Mouse (Mus musculus) pancreas, adult 10 weeks (tissue): ENCODE measurements around the gene Gys1. TPM values are rescaled to one million over a fixed set of nuclear protein-coding genes. Genes with fewer than 3 reads are reported as not detected.

Experiments
- polyA plus RNA-seq: library from polyadenylated mRNA; stranded (reverse); fragments of 350-450 nt; fragmentation: Illumina TruSeq; extraction: RNeasy Lipid Tissue Mini Kit (QIAGEN cat#74804); gene quantifications from one replicate; pipeline ENCODE4 v1.2.3, GENCODE M21; 2015; ENCODE audit warnings: low read depth, low replicate concordance; ENCODE audit not compliant: insufficient read depth

The Gys1 gene
- 3.9 TPM for polyA plus RNA-seq

GRCm38 (mm10) chr7:45434203-45435015 is at the start of gene Gys1:
Gene Gys1 (plus strand): TSS chr7:45434844.

GRCm38 (mm10) chr7:45395578-45396336 is 38.9 kb upstream of the Gys1 start, which contains the start of gene Snrnp70:
Gene Snrnp70 (minus strand): TSS chr7:45395742.

GRCm38 (mm10) chr7:45405091-45406075 is 29.3 kb upstream of the Gys1 start, which contains the start of gene Kcna7:
Gene Kcna7 (plus strand): TSS chr7:45405653.

GRCm38 (mm10) chr7:45413113-45413863 is 21.4 kb upstream of the Gys1 start, which contains the start of gene Ntf5:
Gene Ntf5 (plus strand): TSS chr7:45413695.

GRCm38 (mm10) chr7:45420615-45420919 is 14.1 kb upstream of the Gys1 start, which contains the start of gene Lhb:
Gene Lhb (plus strand): TSS chr7:45420820.

GRCm38 (mm10) chr7:45437521-45438276 is 3.1 kb downstream of the Gys1 start, which contains the start of gene Ruvbl2:
Gene Ruvbl2 (minus strand): TSS chr7:45438096.

GRCm38 (mm10) chr7:45459564-45460140 is 25.0 kb downstream of the Gys1 start, which contains the start of gene Ftl1:
Gene Ftl1 (minus strand): TSS chr7:45459884.

GRCm38 (mm10) chr7:45466283-45467089 is 31.8 kb downstream of the Gys1 start, which contains the start of gene Bax:
Gene Bax (minus strand): TSS chr7:45466898.

GRCm38 (mm10) chr7:45481374-45481927 is 46.8 kb downstream of the Gys1 start, which contains the start of gene Tulp2:
Gene Tulp2 (plus strand): TSS chr7:45481877.

GRCm38 (mm10) chr7:45486761-45487415 is 52.2 kb downstream of the Gys1 start, which contains the start of gene Gm45808:
Gene Gm45808 (minus strand): TSS chr7:45486811.

GRCm38 (mm10) chr7:45488293-45489204 is 53.9 kb downstream of the Gys1 start, which contains the start of gene Dhdh:
Gene Dhdh (minus strand): TSS chr7:45488805.

Other genes with a start within 250 kb of the Gys1 start
- not detected for gene Ccdc155, start 230.0 kb upstream of the Gys1 start, polyA plus RNA-seq
- 7.0 TPM for gene Dkkl1, start 222.7 kb upstream of the Gys1 start, polyA plus RNA-seq
- 98.6 TPM for gene Tead2, start 219.1 kb upstream of the Gys1 start, polyA plus RNA-seq
- gene Cd37, start 195.7 kb upstream of the Gys1 start, polyA plus RNA-seq, result 2.7 TPM
- gene Slc6a16, start 193.8 kb upstream of the Gys1 start, polyA plus RNA-seq, result not detected
- gene Slc6a21, start 157.3 kb upstream of the Gys1 start, polyA plus RNA-seq, result not detected
- gene Trpm4, start 101.1 kb upstream of the Gys1 start, polyA plus RNA-seq, result 15.2 TPM
- 0.89 TPM for gene Hrc, start 99.6 kb upstream of the Gys1 start, polyA plus RNA-seq
- 0.92 TPM for gene Ppfia3, start 67.8 kb upstream of the Gys1 start, polyA plus RNA-seq
- gene Lin7b, start 64.3 kb upstream of the Gys1 start, polyA plus RNA-seq, result 4.4 TPM
- 230 TPM for gene Snrnp70, start 39.1 kb upstream of the Gys1 start, polyA plus RNA-seq
- gene Kcna7, start 29.2 kb upstream of the Gys1 start, polyA plus RNA-seq, result not detected
- not detected for gene Ntf5, start 21.1 kb upstream of the Gys1 start, polyA plus RNA-seq
- gene Lhb, start 14.0 kb upstream of the Gys1 start, polyA plus RNA-seq, result not detected
- 11.0 TPM for gene Ruvbl2, start 3.3 kb downstream of the Gys1 start, polyA plus RNA-seq
- 893 TPM for gene Ftl1, start 25.0 kb downstream of the Gys1 start, polyA plus RNA-seq
- 42.0 TPM for gene Bax, start 32.1 kb downstream of the Gys1 start, polyA plus RNA-seq
- gene Tulp2, start 47.0 kb downstream of the Gys1 start, polyA plus RNA-seq, result 1.5 TPM
- gene Gm45808, start 52.0 kb downstream of the Gys1 start, polyA plus RNA-seq, result not detected
- gene Dhdh, start 54.0 kb downstream of the Gys1 start, polyA plus RNA-seq, result 2.1 TPM
- gene Nucb1, start 75.6 kb downstream of the Gys1 start, polyA plus RNA-seq, result 43.0 TPM
- gene Ppp1r15a, start 91.4 kb downstream of the Gys1 start, polyA plus RNA-seq, result 14.2 TPM
- 3.5 TPM for gene Plekha4, start 91.5 kb downstream of the Gys1 start, polyA plus RNA-seq
- not detected for gene Hsd17b14, start 120.0 kb downstream of the Gys1 start, polyA plus RNA-seq
- 127 TPM for gene Bcat2, start 135.3 kb downstream of the Gys1 start, polyA plus RNA-seq
- gene Fgf21, start 180.6 kb downstream of the Gys1 start, polyA plus RNA-seq, result 41.8 TPM
- gene Fut1, start 182.4 kb downstream of the Gys1 start, polyA plus RNA-seq, result 4.9 TPM
- 2.0 TPM for gene Izumo1, start 187.0 kb downstream of the Gys1 start, polyA plus RNA-seq
- gene Rasip1, start 192.6 kb downstream of the Gys1 start, polyA plus RNA-seq, result 11.1 TPM
- gene Mamstr, start 205.1 kb downstream of the Gys1 start, polyA plus RNA-seq, result 2.2 TPM
- gene Fut2, start 231.6 kb downstream of the Gys1 start, polyA plus RNA-seq, result not detected
- not detected for gene Ntn5, start 249.2 kb downstream of the Gys1 start, polyA plus RNA-seq